Mouse (Mus musculus): ENCODE measurements around the gene Abi1. TPM values are rescaled to one million over a fixed set of nuclear protein-coding genes. Genes with fewer than 3 reads are reported as not detected.

Abi1 gene
- polyA plus RNA-seq, 1 experiment from 2014 or later, result 20.9 TPM

GRCm38 (mm10) chr2:23039082-23040000 lies 700 bp downstream of the Abi1 start:
- ATAC-seq (ENCODE audit: low read depth), result peak; percentile 76
- H3K9me3 ChIP-seq (replicated peaks; ENCODE audit: control insufficient read depth, low read length), result no peaks in the 10 kb centered on the region
- H3K4me3 ChIP-seq (ENCODE audit: low read depth, low read length), result peak overlapping the region; percentile 100
- peak overlapping the region; percentile 99 for H3K9ac ChIP-seq (ENCODE audit: low read depth, low read length)
- peak overlapping the region; percentile 98 for H3K27ac ChIP-seq (ENCODE audit: low read length)
- peak overlapping the region; percentile 71 for H3K4me2 ChIP-seq (ENCODE audit: low read depth, low read length)
- no peaks in the 10 kb centered on the region for H3K27me3 ChIP-seq (ENCODE audit: control insufficient read depth, insufficient read depth, low read depth, low read length)
- no peaks in the 10 kb centered on the region for H3K36me3 ChIP-seq (ENCODE audit: control insufficient read depth, insufficient read depth)
- peaks cover 9% of the 10 kb centered on the region for H3K4me1 ChIP-seq (ENCODE audit: control insufficient read depth, low read depth, low read length)
- under 1% methylated on average over 57 of the region's 59 CpGs for WGBS (ENCODE audit: insufficient replicate concordance)

GRCm38 (mm10) chr2:23035467-23035866 lies 4.6 kb downstream of the Abi1 start:
- no peak overlapping the region for H3K4me3 ChIP-seq (ENCODE audit: low read depth, low read length)
- no peak overlapping the region for H3K27ac ChIP-seq (ENCODE audit: low read length)
- no peaks in the 10 kb centered on the region for H3K9me3 ChIP-seq (replicated peaks; ENCODE audit: control insufficient read depth, low read length)
- H3K36me3 ChIP-seq (ENCODE audit: control insufficient read depth, insufficient read depth), result no peaks in the 10 kb centered on the region
- peaks cover 9% of the 10 kb centered on the region for H3K4me1 ChIP-seq (ENCODE audit: control insufficient read depth, low read depth, low read length)
- no peaks in the 10 kb centered on the region for H3K27me3 ChIP-seq (ENCODE audit: control insufficient read depth, insufficient read depth, low read depth, low read length)
- ATAC-seq (ENCODE audit: low read depth), result no peak
- no peak overlapping the region for H3K4me2 ChIP-seq (ENCODE audit: low read depth, low read length)
- WGBS (ENCODE audit: insufficient replicate concordance), result 90% methylated on average over 1 of the region's 1 CpGs
- no peak overlapping the region for H3K9ac ChIP-seq (ENCODE audit: low read depth, low read length)

DNA sequence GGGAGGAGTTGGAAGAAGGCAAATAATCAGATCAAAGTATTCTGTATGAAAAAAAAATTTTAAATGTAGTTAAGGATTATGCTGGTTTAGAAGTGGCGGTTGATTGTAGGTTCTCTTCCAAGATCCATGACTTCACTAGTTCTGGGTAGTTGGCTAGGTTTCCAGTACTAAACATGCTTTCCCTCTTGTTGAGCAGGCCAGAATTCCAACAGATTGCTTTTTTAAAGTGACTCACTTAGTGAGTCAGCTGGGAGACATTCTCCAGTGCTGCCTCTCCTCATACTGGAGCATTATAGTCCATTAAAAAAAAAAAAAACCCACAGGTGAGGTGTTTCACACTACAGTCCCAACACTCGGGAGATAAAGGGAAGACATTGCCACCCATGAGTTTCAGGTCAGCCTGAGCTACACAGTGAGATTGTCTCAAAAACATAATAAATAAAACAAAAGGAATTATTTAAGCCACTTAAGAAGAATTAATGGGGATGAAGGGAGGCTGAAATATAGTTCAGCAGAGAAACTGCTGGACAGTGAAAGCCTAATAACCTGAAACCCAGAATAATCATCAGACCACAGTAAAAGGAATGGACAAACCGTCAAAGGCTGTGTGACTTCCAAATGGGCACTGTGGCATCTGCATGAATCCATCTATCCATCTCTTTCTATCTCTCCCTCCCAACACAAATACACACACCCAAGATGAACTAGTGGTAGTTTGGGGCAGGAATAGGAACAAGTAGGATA lies 5.2 kb downstream of the Abi1 start:
- ATAC-seq (ENCODE audit: low read depth), result no peak
- no peak overlapping the region for H3K4me2 ChIP-seq (ENCODE audit: low read depth, low read length)
- no peaks in the 10 kb centered on the region for H3K27me3 ChIP-seq (ENCODE audit: control insufficient read depth, insufficient read depth, low read depth, low read length)
- H3K9me3 ChIP-seq (replicated peaks; ENCODE audit: control insufficient read depth, low read length), result no peaks in the 10 kb centered on the region
- no peak overlapping the region for H3K4me3 ChIP-seq (ENCODE audit: low read depth, low read length)
- H3K27ac ChIP-seq (ENCODE audit: low read length), result no peak overlapping the region
- H3K4me1 ChIP-seq (ENCODE audit: control insufficient read depth, low read depth, low read length), result peaks cover 9% of the 10 kb centered on the region
- 74% methylated on average over 3 of the region's 3 CpGs for WGBS (ENCODE audit: insufficient replicate concordance)
- H3K36me3 ChIP-seq (ENCODE audit: control insufficient read depth, insufficient read depth), result peaks cover under 1% of the 10 kb centered on the region; the same call in 1 of the 2 replicates
- H3K9ac ChIP-seq (ENCODE audit: low read depth, low read length), result no peak overlapping the region

- H3K4me2 ChIP-seq (ENCODE audit: low read depth, low read length), result no peak overlapping the region
- H3K9ac ChIP-seq (ENCODE audit: low read depth, low read length), result no peak overlapping the region
- H3K27ac ChIP-seq (ENCODE audit: low read length), result no peak overlapping the region
- H3K27me3 ChIP-seq (ENCODE audit: control insufficient read depth, insufficient read depth, low read depth, low read length), result no peaks in the 10 kb centered on the region
- no peak overlapping the region for H3K4me3 ChIP-seq (ENCODE audit: low read depth, low read length)
- 61% methylated on average over 4 of the region's 4 CpGs for WGBS (ENCODE audit: insufficient replicate concordance)
- peaks cover 8% of the 10 kb centered on the region for H3K4me1 ChIP-seq (ENCODE audit: control insufficient read depth, low read depth, low read length)
- H3K36me3 ChIP-seq (ENCODE audit: control insufficient read depth, insufficient read depth), result peaks cover 3% of the 10 kb centered on the region; the same call in 1 of the 2 replicates
- H3K9me3 ChIP-seq (replicated peaks; ENCODE audit: control insufficient read depth, low read length), result no peaks in the 10 kb centered on the region
- peak; percentile 44; the same call in 1 of the 2 replicates for ATAC-seq (ENCODE audit: low read depth)
Observed at GRCm38 (mm10) chr2:23030631-23031030, 9.4 kb downstream of the Abi1 start.

DNA sequence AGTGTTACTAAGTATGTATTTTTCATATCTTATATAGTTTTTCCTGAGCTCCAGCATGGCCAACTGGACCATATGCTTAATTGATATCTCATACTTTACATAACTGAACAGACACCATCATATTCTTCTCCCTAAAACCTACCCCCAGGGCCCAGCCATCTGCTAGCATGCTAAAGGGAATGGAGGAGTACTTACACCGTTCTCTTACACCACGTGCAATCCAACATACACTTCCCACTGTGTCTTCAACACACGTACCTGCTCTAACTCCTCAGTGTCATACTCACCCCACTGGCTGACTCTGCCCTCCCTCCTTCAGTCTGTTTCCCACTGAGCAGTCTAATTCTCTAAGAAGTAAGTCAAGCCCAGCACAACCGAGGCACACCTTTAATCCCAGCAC lies 11.2 kb downstream of the Abi1 start:
- H3K36me3 ChIP-seq (ENCODE audit: control insufficient read depth, insufficient read depth), result peaks cover 3% of the 10 kb centered on the region; the same call in 1 of the 2 replicates
- H3K27me3 ChIP-seq (ENCODE audit: control insufficient read depth, insufficient read depth, low read depth, low read length), result no peaks in the 10 kb centered on the region
- 81% methylated on average over 4 of the region's 4 CpGs for WGBS (ENCODE audit: insufficient replicate concordance)
- H3K9me3 ChIP-seq (replicated peaks; ENCODE audit: control insufficient read depth, low read length), result no peaks in the 10 kb centered on the region
- no peak overlapping the region for H3K27ac ChIP-seq (ENCODE audit: low read length)
- no peak overlapping the region for H3K4me3 ChIP-seq (ENCODE audit: low read depth, low read length)
- ATAC-seq (ENCODE audit: low read depth), result no peak
- H3K4me2 ChIP-seq (ENCODE audit: low read depth, low read length), result no peak overlapping the region
- no peak overlapping the region for H3K9ac ChIP-seq (ENCODE audit: low read depth, low read length)
- H3K4me1 ChIP-seq (ENCODE audit: control insufficient read depth, low read depth, low read length), result peaks cover 8% of the 10 kb centered on the region

- Histone ChIP-seq H3K4me2 (ENCODE audit: low read depth, low read length) (no peak overlapping the region), H3K27me3 (ENCODE audit: control insufficient read depth, insufficient read depth, low read depth, low read length) (no peaks in the 10 kb centered on the region), H3K36me3 (ENCODE audit: control insufficient read depth, insufficient read depth) (peaks cover 3% of the 10 kb centered on the region; the same call in 1 of the 2 replicates), H3K27ac (ENCODE audit: low read length) (no peak overlapping the region), H3K9ac (ENCODE audit: low read depth, low read length) (no peak overlapping the region), H3K4me1 (ENCODE audit: control insufficient read depth, low read depth, low read length) (peaks cover 20% of the 10 kb centered on the region), H3K9me3 (replicated peaks; ENCODE audit: control insufficient read depth, low read length) (no peaks in the 10 kb centered on the region), H3K4me3 (ENCODE audit: low read depth, low read length) (no peak overlapping the region)
- ATAC-seq (ENCODE audit: low read depth), result peak; percentile 76
- WGBS (ENCODE audit: insufficient replicate concordance), result 16% methylated on average over 1 of the region's 1 CpGs
Observed at GRCm38 (mm10) chr2:23026379-23026778, 13.7 kb downstream of the Abi1 start.

GRCm38 (mm10) chr2:23023714-23024282 lies 16.2 kb downstream of the Abi1 start:
- peaks cover 20% of the 10 kb centered on the region for H3K4me1 ChIP-seq (ENCODE audit: control insufficient read depth, low read depth, low read length)
- H3K4me3 ChIP-seq (ENCODE audit: low read depth, low read length), result no peak overlapping the region
- H3K36me3 ChIP-seq (ENCODE audit: control insufficient read depth, insufficient read depth), result no peaks in the 10 kb centered on the region
- 76% methylated on average over 4 of the region's 4 CpGs for WGBS (ENCODE audit: insufficient replicate concordance)
- no peaks in the 10 kb centered on the region for H3K27me3 ChIP-seq (ENCODE audit: control insufficient read depth, insufficient read depth, low read depth, low read length)
- no peaks in the 10 kb centered on the region for H3K9me3 ChIP-seq (replicated peaks; ENCODE audit: control insufficient read depth, low read length)
- H3K4me2 ChIP-seq (ENCODE audit: low read depth, low read length), result no peak overlapping the region
- ATAC-seq (ENCODE audit: low read depth), result no peak
- no peak overlapping the region for H3K9ac ChIP-seq (ENCODE audit: low read depth, low read length)
- no peak overlapping the region for H3K27ac ChIP-seq (ENCODE audit: low read length)

DNA sequence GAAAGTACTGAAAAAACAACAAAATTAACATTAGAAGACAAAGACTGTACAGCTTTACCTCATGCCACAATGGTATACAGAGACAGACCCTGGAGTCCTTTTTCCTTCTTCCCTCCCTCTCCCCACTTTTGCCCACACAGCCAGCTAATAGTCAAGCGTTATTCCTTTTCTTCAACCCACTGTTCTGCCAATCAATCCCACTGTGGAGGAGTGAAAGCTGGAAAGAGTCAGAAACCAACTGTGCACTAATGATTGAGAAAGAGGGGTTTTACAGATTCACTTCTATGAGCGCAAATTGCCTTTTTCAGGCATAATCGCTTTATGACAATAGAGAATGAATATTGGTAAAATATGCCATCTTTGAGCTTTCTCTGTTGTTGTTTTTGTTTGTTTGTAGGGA lies 17.0 kb downstream of the Abi1 start:
- Histone ChIP-seq H3K9ac (ENCODE audit: low read depth, low read length) (no peak overlapping the region), H3K36me3 (ENCODE audit: control insufficient read depth, insufficient read depth) (no peaks in the 10 kb centered on the region), H3K9me3 (replicated peaks; ENCODE audit: control insufficient read depth, low read length) (no peaks in the 10 kb centered on the region), H3K4me1 (ENCODE audit: control insufficient read depth, low read depth, low read length) (peaks cover 20% of the 10 kb centered on the region), H3K4me3 (ENCODE audit: low read depth, low read length) (no peak overlapping the region), H3K27ac (ENCODE audit: low read length) (no peak overlapping the region), H3K27me3 (ENCODE audit: control insufficient read depth, insufficient read depth, low read depth, low read length) (no peaks in the 10 kb centered on the region), H3K4me2 (ENCODE audit: low read depth, low read length) (no peak overlapping the region)
- WGBS (ENCODE audit: insufficient replicate concordance), result 93% methylated on average over 3 of the region's 3 CpGs
- no peak for ATAC-seq (ENCODE audit: low read depth)

Measured in liver, embryonic 16.5 days (tissue).